Mouse (Mus musculus) naive thymus-derived CD4-positive, alpha-beta T cell, adult 5 months (primary cell): ENCODE measurements around the gene Mier1. TPM values are rescaled to one million over a fixed set of nuclear protein-coding genes. Genes with fewer than 3 reads are reported as not detected.

Experiments used
- polyA plus RNA-seq: library from polyadenylated mRNA; unstranded; fragments of 100-300 nt; shearing (Covaris generic); gene quantifications from one replicate; pipeline ENCODE4 v1.2.1, GENCODE M21; 2017

Mier1 gene
- 86.2 TPM for polyA plus RNA-seq

GRCm38 (mm10) chr4:103114184-103115111 lies at the start of gene Mier1, which contains the start of gene Wdr78:
Gene Mier1, plus strand, starts transcription at chr4:103114390.
Gene Wdr78, minus strand, starts transcription at chr4:103114555.

Other genes with a start within 250 kb of the Mier1 start
- gene Tctex1d1, start 135.8 kb upstream of the Mier1 start, polyA plus RNA-seq: not detected
- not detected for gene Insl5, start 87.5 kb upstream of the Mier1 start, polyA plus RNA-seq
- 1.4 TPM for gene Wdr78, start 165 bp downstream of the Mier1 start, polyA plus RNA-seq
- 61.8 TPM for gene Slc35d1, start 100.8 kb downstream of the Mier1 start, polyA plus RNA-seq
- gene 4921539E11Rik, start 176.5 kb downstream of the Mier1 start, polyA plus RNA-seq: not detected
- 20.0 TPM for gene Oma1, start 199.4 kb downstream of the Mier1 start, polyA plus RNA-seq